Mouse (Mus musculus) midbrain, embryonic 10.5 days (tissue): ENCODE measurements around the gene Saa4. TPM values are rescaled to one million over a fixed set of nuclear protein-coding genes. Genes with fewer than 3 reads are reported as not detected.
A peak's percentile ranks its signal among the peaks of the same experiment; 100 is the strongest.
"Not testable (repeated sequence)": the region's sequence is repeated elsewhere in the genome, so short reads cannot be mapped to it uniquely, and the experiment has no call there.

Experiments
- DNase-seq: peaks from one replicate; pipeline ENCODE4 v3.0.0-alpha.2; 2017; ENCODE audit warnings: low spot score
- H3K27ac ChIP-seq: fragments of 300-500 bp; sonication (generic); replicated peaks from 2 replicates; pipeline ENCODE4 v1.5.1; 2016; ENCODE audit warnings: mild to moderate bottlenecking
- H3K27me3 ChIP-seq: fragments of 300-500 bp; sonication (generic); 2 replicates; pipeline ENCODE4 v1.6.1; 2016; ENCODE audit warnings: low read depth, mild to moderate bottlenecking; ENCODE audit not compliant: poor library complexity, severe bottlenecking
- H3K36me3 ChIP-seq: fragments of 300-500 bp; sonication (generic); 2 replicates; pipeline ENCODE4 v1.6.1; 2016; ENCODE audit warnings: mild to moderate bottlenecking, moderate library complexity
- H3K4me1 ChIP-seq: fragments of 300-500 bp; sonication (generic); 2 replicates; pipeline ENCODE4 v1.6.1; 2016
- H3K4me3 ChIP-seq: fragments of 300-500 bp; sonication (generic); 2 replicates; pipeline ENCODE4 v1.5.1; 2016; ENCODE audit warnings: mild to moderate bottlenecking, moderate library complexity
- H3K9me3 ChIP-seq: fragments of 300-500 bp; sonication (generic); replicated peaks from 2 replicates; pipeline ENCODE4 v1.6.1; 2016; ENCODE audit warnings: mild to moderate bottlenecking
- WGBS: fragments of 180-500 bp; shearing (Covaris S2); methylation state at CpG from one replicate; pipeline ENCODE4 v1.1.7; 2016; 5-methylcytosine and 5-hydroxymethylcytosine counted together
- polyA plus RNA-seq: library from polyadenylated mRNA; unstranded; fragments of >200 nt; fragmentation: Nextera tagmentation; extraction: Ambion mirVana; gene quantifications from 2 replicates; pipeline ENCODE4 v1.2.1, GENCODE M21; 2016

Gene Saa4
- not detected in 2 replicates for polyA plus RNA-seq

DNA sequence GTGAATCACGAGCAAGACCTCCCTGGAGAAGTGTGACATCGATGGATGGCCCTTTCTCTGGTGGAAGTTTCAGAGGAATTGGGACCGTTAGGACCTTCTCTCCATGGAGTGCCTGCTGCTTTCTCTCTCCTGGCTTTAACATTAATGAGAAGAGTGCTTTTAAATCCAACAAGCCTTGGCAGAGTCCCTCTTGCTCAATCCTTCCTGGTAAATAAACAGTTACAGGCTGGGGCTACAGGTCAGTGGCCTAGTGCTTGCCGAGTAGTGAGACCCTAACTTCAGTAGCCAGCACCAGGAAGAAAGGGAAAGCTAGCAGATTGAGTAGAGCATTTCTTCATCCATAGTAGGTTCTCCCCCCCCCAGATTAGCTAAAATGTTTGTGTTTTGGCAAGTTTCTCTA is at the start of gene Saa4:
Saa4 (minus strand) TSS at position 146 of the 400 bp plus-strand sequence.
- Histone ChIP-seq H3K27ac (no peak within 1 kb of the TSS), H3K36me3 (no peaks in the 10 kb centered on the region), H3K9me3 (no peaks in the 10 kb centered on the region), H3K4me1 (no peaks in the 10 kb centered on the region), H3K4me3 (no peak within 1 kb of the TSS), H3K27me3 (no peaks in the 10 kb centered on the region)
- 85% methylated on average over 4 of the region's 4 CpGs for WGBS
- DNase-seq: no peak

DNA sequence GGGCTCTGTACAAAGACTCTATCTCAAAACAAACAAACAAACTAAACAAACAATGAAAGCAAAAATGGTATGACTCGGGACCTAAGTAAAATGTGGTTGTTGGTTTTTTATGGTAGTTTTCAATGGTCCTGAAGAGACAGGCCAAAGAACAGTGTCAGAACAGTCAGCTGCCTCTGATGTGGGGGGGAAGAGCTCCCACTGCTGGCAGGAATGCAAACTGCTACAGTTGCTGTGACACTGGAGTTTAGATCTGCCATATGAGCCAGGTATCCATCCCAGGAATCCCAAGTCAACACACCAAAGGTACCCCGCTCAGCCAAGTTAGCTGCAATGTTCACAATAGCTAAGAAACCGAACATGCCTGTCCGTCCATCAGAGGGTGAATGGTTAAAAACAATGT is 38.3 kb upstream of the Saa4 start:
- no peak overlapping the region for H3K27ac ChIP-seq
- peak; percentile 59 for DNase-seq
- no peaks in the 10 kb centered on the region for H3K27me3 ChIP-seq
- H3K4me3 ChIP-seq: no peak overlapping the region
- WGBS: 71% methylated on average over 4 of the region's 4 CpGs
- H3K4me1 ChIP-seq: no peaks in the 10 kb centered on the region
- no peaks in the 10 kb centered on the region for H3K9me3 ChIP-seq
- H3K36me3 ChIP-seq: peaks cover 91% of the 10 kb centered on the region

DNA sequence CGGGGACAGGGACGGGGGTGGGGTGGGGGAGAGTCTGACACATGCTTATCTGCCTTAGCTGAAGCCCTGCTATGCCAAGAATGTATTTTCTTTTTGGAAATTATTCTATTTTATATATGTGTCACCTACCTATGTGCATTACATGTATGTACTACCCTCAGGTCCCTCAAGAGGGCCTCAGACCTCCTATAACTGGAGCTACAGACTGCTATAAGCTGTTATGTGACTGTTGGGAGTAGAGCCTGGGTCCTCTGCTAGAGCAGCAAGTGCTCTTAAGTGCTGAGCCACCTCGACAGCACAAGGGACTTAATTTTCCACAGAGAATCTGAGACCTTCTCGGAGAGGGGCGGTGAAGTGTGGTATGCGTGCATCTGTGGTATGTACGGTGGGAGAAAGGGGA is 36.0 kb upstream of the Saa4 start:
- DNase-seq: no peak
- H3K4me3 ChIP-seq: no peak overlapping the region
- no peak overlapping the region for H3K27ac ChIP-seq
- peaks cover 85% of the 10 kb centered on the region for H3K36me3 ChIP-seq
- 95% methylated on average over 7 of the region's 7 CpGs for WGBS
- H3K4me1 ChIP-seq: peaks cover 5% of the 10 kb centered on the region; the same call in 1 of the 2 replicates
- no peaks in the 10 kb centered on the region for H3K27me3 ChIP-seq
- no peaks in the 10 kb centered on the region for H3K9me3 ChIP-seq

DNA sequence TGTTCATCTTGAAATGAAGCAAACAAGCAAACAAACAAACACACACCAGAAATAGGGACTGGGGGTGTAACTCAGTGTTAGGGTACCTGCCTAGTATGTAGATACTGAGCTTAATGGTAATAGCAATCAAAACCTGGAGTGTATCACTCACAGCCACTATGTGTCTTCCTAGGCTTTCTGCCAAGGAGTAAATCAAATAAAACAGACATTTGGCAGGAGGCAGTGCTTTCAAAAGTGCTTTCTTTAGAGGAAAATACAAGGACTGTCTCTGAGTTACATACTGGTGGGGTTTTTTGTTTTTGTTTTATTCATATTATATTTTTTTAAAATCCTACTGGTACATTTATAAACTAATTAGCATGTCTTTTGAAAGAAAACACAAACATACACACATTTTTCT is 35.0 kb upstream of the Saa4 start:
- DNase-seq: no peak
- no peak overlapping the region for H3K27ac ChIP-seq
- no peak overlapping the region for H3K4me3 ChIP-seq
- peaks cover 85% of the 10 kb centered on the region for H3K36me3 ChIP-seq
- H3K9me3 ChIP-seq: no peaks in the 10 kb centered on the region
- H3K27me3 ChIP-seq: no peaks in the 10 kb centered on the region
- H3K4me1 ChIP-seq: peaks cover 5% of the 10 kb centered on the region; the same call in 1 of the 2 replicates

DNA sequence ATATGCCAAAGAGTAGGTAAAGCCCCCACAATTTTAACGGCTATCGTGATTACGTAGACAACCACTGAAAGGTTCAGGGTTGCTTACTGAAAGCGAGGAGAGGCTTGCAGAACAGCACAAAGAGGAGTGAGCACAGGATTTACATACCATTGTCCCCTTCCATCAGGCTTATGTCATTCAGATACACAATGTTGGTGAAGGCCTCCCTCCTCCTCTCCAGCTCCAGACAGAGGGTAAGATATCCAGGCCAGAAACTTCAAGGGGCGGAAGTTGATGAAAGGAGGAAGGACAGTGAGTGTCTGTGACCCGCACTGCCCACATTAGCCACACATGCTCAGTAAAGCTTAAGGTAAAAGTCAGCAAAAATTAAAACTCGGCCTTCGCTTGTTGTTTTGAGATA is 32.3 kb upstream of the Saa4 start:
- H3K36me3 ChIP-seq: peaks cover 94% of the 10 kb centered on the region
- no peak overlapping the region for H3K27ac ChIP-seq
- peaks cover 5% of the 10 kb centered on the region; the same call in 1 of the 2 replicates for H3K4me1 ChIP-seq
- H3K9me3 ChIP-seq: no peaks in the 10 kb centered on the region
- H3K27me3 ChIP-seq: no peaks in the 10 kb centered on the region
- no peak overlapping the region for H3K4me3 ChIP-seq
- WGBS: 80% methylated on average over 8 of the region's 8 CpGs
- DNase-seq: no peak

DNA sequence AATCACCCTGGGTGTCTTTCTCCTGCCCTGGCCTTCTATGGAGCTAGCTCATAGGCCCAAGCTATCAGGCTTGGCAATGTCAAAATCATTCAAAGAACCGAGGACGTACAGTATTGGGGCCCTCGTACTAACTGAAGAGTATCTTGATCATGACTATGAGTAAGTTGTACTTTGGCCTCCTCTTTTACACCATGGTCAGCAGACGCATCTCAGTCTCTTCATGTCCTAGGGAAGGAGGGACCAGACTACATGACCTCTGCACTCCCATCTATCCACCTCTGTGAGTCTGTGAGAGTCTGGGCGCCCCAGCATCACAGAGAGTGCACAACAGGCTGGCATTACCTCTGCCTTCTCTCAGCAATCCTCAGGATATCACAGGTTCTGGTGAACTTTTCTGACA is 30.2 kb upstream of the Saa4 start:
- Histone ChIP-seq H3K36me3 (peaks cover 83% of the 10 kb centered on the region), H3K4me3 (no peak overlapping the region), H3K27me3 (no peaks in the 10 kb centered on the region), H3K9me3 (no peaks in the 10 kb centered on the region), H3K4me1 (peaks cover 5% of the 10 kb centered on the region; the same call in 1 of the 2 replicates), H3K27ac (no peak overlapping the region)
- 90% methylated on average over 5 of the region's 5 CpGs for WGBS
- DNase-seq: no peak

DNA sequence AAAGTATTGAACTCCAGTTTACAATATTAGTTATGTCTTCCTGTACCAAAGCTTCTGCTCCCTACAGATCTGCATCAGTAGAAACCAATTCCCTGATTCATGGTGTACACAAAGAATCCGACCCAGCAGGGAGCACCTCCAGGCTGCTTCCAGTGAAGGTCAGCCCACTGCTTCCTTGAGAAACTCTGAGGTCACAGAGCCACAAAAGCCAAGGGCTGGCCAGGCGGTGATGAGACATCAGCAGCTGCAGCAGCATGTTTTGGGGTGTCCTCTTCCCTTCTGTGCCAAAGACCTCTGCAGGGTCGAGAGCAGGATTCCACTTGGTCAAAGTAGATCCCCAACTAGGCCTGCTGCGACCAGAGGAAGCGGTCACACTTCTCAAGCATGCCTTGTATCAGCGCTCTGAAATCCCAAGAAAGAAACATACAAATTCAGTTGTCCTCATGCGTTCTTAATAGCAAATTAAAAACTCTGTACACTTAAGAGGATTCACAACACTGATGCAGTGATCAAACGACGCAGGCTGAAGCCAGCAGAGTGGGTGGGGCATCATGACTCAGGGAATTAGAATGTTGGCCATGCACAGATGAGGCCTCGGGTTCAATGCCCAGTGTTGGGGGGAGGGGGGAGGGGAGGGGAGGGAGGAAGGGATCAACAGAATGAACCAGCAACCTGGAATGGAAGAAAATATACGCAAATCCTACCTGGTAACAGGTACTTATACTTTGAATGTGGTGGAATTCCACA is 28.8 kb upstream of the Saa4 start:
- no peaks in the 10 kb centered on the region for H3K9me3 ChIP-seq
- no peak for DNase-seq
- H3K4me3 ChIP-seq: no peak overlapping the region
- peaks cover 69% of the 10 kb centered on the region for H3K36me3 ChIP-seq
- no peak overlapping the region for H3K27ac ChIP-seq
- H3K4me1 ChIP-seq: peaks cover 5% of the 10 kb centered on the region; the same call in 1 of the 2 replicates
- 79% methylated on average over 11 of the region's 11 CpGs for WGBS
- H3K27me3 ChIP-seq: no peaks in the 10 kb centered on the region

DNA sequence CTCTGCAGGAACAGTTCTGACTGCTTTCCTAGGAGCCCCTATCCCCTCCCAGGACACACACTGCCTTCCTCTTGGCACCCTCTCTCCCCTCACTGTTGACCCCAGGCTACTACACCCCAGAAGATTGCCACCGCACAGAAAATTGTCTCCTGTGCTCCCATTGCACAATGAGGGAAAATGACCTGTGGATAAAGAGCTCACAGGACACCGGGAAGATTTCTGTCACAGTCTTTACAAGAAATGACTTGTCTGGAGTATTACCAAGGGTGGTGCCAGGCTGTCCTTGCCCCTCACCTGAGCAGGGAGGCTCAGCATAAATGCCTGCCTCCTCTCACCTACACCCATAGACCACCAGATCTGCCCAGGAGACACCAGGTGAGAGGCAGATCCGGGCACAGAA is 19.1 kb upstream of the Saa4 start, which contains the start of gene Saa2:
Saa2 (plus strand) TSS at position 301 of the 400 bp plus-strand sequence.
- WGBS: 83% methylated on average over 3 of the region's 3 CpGs

DNA sequence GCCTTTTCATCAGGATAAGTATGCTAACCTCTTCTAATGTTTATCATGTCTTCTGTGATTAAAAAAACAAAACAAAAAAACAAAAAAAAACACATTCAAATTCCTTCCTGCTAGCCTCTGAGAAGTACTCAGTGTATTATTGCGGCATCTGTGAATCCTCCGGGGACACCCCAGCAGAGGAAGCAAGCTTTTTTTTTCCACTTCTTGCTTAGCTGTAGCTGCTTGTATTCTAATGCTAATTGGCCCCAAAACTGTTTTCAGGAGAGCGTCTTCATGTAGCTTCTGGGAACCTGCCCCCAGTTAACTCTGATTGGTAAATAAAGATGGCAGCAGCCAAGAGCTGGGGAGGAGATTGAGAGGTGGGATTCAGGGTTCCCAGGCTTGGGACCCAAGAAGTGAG is 16.1 kb upstream of the Saa4 start:
- no peaks in the 10 kb centered on the region for H3K27me3 ChIP-seq
- H3K4me3 ChIP-seq: no peak overlapping the region
- no peak for DNase-seq
- peaks cover 7% of the 10 kb centered on the region; the same call in 1 of the 2 replicates for H3K4me1 ChIP-seq
- H3K27ac ChIP-seq: no peak overlapping the region; the same call in 1 of the 2 replicates
- no peaks in the 10 kb centered on the region for H3K36me3 ChIP-seq
- 52% methylated on average over 3 of the region's 3 CpGs for WGBS
- H3K9me3 ChIP-seq: no peaks in the 10 kb centered on the region

More for the DNA sequence above, 19.1 kb upstream of the Saa4 start, which contains the start of gene Saa2:
- DNase-seq: no peak
- Histone ChIP-seq H3K36me3 (no peaks in the 10 kb centered on the region), H3K27ac (no peak within 1 kb of the TSS), H3K27me3 (no peaks in the 10 kb centered on the region), H3K9me3 (no peaks in the 10 kb centered on the region), H3K4me1 (peaks cover 7% of the 10 kb centered on the region; the same call in 1 of the 2 replicates), H3K4me3 (no peak within 1 kb of the TSS)

DNA sequence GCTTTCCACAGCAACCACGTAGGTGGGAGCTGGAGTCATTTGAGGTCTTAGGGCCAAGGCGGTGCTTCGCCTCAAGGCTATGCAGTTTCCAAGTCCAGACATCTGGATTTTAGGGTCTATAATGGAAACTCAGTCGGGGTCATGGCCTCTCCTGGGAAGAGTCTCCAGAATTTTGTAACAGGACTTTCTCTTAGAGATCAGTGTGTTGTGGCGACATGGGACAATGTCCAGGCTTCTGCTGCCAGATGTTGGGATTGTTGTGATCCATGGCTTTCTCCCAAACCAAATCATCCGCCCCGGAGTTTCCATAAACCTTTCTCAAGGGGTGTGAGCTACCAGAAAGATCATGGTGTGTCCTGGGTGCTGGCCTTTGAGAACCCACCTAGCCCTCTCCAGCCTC is 14.0 kb upstream of the Saa4 start:
- DNase-seq: no peak
- no peaks in the 10 kb centered on the region for H3K36me3 ChIP-seq
- no peak overlapping the region for H3K4me3 ChIP-seq
- H3K27me3 ChIP-seq: no peaks in the 10 kb centered on the region
- H3K27ac ChIP-seq: no peak overlapping the region
- peaks cover 7% of the 10 kb centered on the region; the same call in 1 of the 2 replicates for H3K4me1 ChIP-seq
- 89% methylated on average over 7 of the region's 7 CpGs for WGBS
- no peaks in the 10 kb centered on the region for H3K9me3 ChIP-seq

DNA sequence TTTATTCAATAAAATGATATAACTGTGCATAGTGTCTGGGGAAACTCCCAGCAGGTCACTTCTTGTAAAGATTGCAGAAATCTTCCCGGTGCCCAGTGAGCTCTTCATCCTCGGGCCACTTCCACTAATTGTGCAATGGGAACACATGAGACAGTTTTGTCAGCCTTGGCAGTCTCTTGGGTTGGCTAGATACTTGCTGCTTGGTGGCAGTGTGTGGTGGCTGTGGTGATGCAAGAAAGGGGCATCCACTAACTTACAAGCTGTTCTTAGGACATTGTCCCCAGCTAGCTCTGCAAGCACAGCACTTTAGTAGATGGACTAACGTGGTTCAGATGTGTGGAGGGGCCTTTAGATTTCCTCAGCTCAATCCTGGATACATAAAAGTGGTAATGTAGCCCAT is 13.4 kb upstream of the Saa4 start:
- no peak for DNase-seq
- Histone ChIP-seq H3K27ac (no peak overlapping the region), H3K27me3 (no peaks in the 10 kb centered on the region), H3K4me3 (no peak overlapping the region), H3K36me3 (no peaks in the 10 kb centered on the region), H3K9me3 (no peaks in the 10 kb centered on the region), H3K4me1 (peaks cover 7% of the 10 kb centered on the region; the same call in 1 of the 2 replicates)
- WGBS: 84% methylated on average over 3 of the region's 3 CpGs

DNA sequence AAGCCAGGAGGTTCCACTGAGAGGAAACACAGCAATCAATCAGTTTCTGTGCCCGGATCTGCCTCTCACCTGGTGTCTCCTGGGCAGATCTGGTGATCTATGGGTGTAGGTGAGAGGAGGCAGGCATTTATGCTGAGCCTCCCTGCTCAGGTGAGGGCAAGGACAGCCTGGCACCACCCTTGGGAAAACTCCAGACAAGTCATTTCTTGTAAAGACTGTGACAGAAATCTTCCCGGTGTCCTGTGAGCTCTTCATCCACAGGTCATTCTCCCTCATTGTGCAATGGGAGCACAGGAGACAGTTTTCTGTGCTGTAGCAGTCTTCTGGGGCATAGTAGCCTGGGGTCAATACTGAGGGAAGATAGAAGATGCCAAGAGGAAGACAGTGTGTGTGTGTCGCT is 10.5 kb upstream of the Saa4 start, which contains the start of gene Saa1:
Saa1 (minus strand) TSS at position 101 of the 400 bp plus-strand sequence.
- not testable (repeated sequence) for H3K4me3 ChIP-seq, H3K36me3 ChIP-seq, H3K9me3 ChIP-seq, H3K4me1 ChIP-seq, DNase-seq, H3K27me3 ChIP-seq, H3K27ac ChIP-seq
- 95% methylated on average over 3 of the region's 3 CpGs for WGBS

DNA sequence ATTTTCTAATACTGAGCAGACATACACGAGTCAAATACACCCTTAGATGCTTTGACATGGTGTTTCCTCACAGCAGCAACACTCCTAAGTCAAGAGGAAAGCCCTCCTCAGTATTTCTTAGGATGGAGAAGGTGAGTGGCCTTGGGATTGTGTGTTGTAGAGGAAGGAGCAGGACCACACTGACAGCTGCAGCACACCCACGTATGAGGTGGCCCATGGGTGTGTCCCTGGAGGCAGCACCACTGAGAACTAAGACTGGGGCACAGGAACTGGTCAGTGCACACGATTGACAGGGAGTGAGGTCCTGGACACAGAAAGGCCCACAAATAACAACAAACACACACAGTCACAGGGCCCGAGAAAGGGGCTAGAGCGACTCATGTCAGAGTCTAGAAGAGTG is 7.6 kb upstream of the Saa4 start:
- H3K36me3 ChIP-seq, H3K4me1 ChIP-seq, H3K27me3 ChIP-seq, H3K27ac ChIP-seq, H3K4me3 ChIP-seq, H3K9me3 ChIP-seq, DNase-seq: not testable (repeated sequence)
- WGBS: 87% methylated on average over 5 of the region's 5 CpGs
